Mouse (Mus musculus) testis, adult 2 months (tissue): Measurements from ENCODE around the gene Pdia5.

Source experiments
- CTCF ChIP-seq: fragments of 200-500 bp; IDR thresholded peaks from 2 replicates; pipeline ENCODE4 v1.5.1; 2012; ENCODE audit warnings: low read depth, mild to moderate bottlenecking, inconsistent platforms, low read length, moderate library complexity; ENCODE audit not compliant: control insufficient read depth, insufficient read depth, insufficient replicate concordance
- POLR2A ChIP-seq: fragments of 200-500 bp; IDR thresholded peaks from 2 replicates; pipeline ENCODE4 v1.6.1; 2012; ENCODE audit warnings: low read depth, mild to moderate bottlenecking, inconsistent platforms, low read length, moderate library complexity; ENCODE audit not compliant: control insufficient read depth

GRCm38 (mm10) chr16:35404864-35405263 lies 85.8 kb downstream of the Pdia5 start:
- TF ChIP-seq POLR2A, result no peak
- TF ChIP-seq CTCF, result no peak
